Mouse (Mus musculus) cerebellum, adult 2 months (tissue): ENCODE data around the gene Nme3. TPM values are rescaled to one million over a fixed set of nuclear protein-coding genes. Genes with fewer than 3 reads are reported as not detected.

Experiments
- DNase-seq, 2 experiments: peaks; one replicate each; pipeline ENCODE4 v3.0.0; 2021
- H3K27ac ChIP-seq: fragments of 200-500 bp; 2 replicates; pipeline ENCODE4 v1.5.1; 2012; ENCODE audit warnings: low read length, control low read depth, inconsistent platforms; ENCODE audit not compliant: insufficient read depth
- H3K27me3 ChIP-seq: fragments of 200-500 bp; 2 replicates; pipeline ENCODE4 v1.6.1; 2012; ENCODE audit warnings: inconsistent platforms, mild to moderate bottlenecking, low read length, moderate library complexity; ENCODE audit not compliant: control insufficient read depth, insufficient read depth
- H3K4me1 ChIP-seq: fragments of 200-500 bp; 2 replicates; pipeline ENCODE4 v1.6.1; 2011; ENCODE audit warnings: low read length; ENCODE audit not compliant: control insufficient read depth, insufficient read depth
- H3K4me3 ChIP-seq: fragments of 200-500 bp; replicated peaks from 2 replicates; pipeline ENCODE3; 2011; ENCODE audit warnings: mild to moderate bottlenecking, low read depth, low read length, control low read depth; ENCODE audit not compliant: insufficient read depth
- CTCF ChIP-seq: fragments of 200-500 bp; IDR thresholded peaks from 2 replicates; pipeline ENCODE4 v1.5.1; 2011; ENCODE audit warnings: low read depth, mild to moderate bottlenecking, control low read depth, low read length, moderate library complexity, borderline replicate concordance; ENCODE audit not compliant: insufficient read depth
- POLR2A ChIP-seq: fragments of 200-500 bp; IDR thresholded peaks from 2 replicates; pipeline ENCODE4 v1.6.1; 2011; ENCODE audit warnings: low read length, control low read depth, borderline replicate concordance; ENCODE audit not compliant: insufficient read depth
- WGBS: fragments of 180-500 bp; shearing (Covaris S2); methylation state at CpG from one replicate; pipeline ENCODE4 v1.1.7; 2018; 5-methylcytosine and 5-hydroxymethylcytosine counted together
- polyA plus RNA-seq: library from polyadenylated mRNA; depleted of rRNA; stranded (reverse); fragments of >200 nt; gene quantifications from 2 replicates; pipeline ENCODE4 v1.2.3, GENCODE M21; 2012

Gene Nme3
- polyA plus RNA-seq, 1 experiment = 99.0 TPM

DNA sequence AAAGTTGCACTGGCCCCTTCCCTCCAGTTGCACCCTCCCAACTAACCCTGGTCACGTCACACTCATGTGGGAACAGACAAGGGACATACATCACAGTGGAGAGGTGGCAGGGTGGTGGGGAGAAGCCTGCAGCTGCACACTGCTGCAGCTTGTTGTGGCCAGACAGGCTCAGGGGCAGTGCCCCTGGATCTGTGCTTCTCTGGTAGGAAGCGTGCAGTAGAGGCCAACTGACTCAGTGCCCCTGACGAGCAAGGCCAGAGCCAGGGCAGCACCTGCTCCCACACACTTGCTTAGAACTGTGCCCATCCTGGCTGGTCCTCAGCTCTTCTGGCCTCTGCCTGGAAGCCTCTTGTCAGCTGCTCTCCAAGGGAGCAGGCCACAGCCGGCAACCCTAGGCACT lies 1.3 kb downstream of the Nme3 start:
- H3K27me3 ChIP-seq = no peaks in the 10 kb centered on the region
- H3K4me1 ChIP-seq = peaks cover 35% of the 10 kb centered on the region
- H3K27ac ChIP-seq = no peak overlapping the region
- no peak for TF ChIP-seq POLR2A
- no peak for TF ChIP-seq CTCF
- peak in 1 of 2 experiments; percentile 27 for DNase-seq
- peak overlapping the region; percentile 87 for H3K4me3 ChIP-seq
- WGBS = 25% methylated on average over 4 of the region's 4 CpGs

GRCm38 (mm10) chr17:24898041-24898854 lies 1.9 kb downstream of the Nme3 start:
- Histone ChIP-seq H3K27ac (no peak overlapping the region), H3K4me3 (peak overlapping the region; percentile 87), H3K4me1 (peaks cover 28% of the 10 kb centered on the region), H3K27me3 (no peaks in the 10 kb centered on the region)
- DNase-seq = peak in 1 of 2 experiments; percentile 31
- WGBS = 56% methylated on average over 4 of the region's 4 CpGs
- TF ChIP-seq CTCF (no peak), POLR2A (no peak)

GRCm38 (mm10) chr17:24899153-24899552 lies 2.9 kb downstream of the Nme3 start:
- Histone ChIP-seq H3K27ac (no peak overlapping the region), H3K4me3 (no peak overlapping the region), H3K4me1 (peaks cover 24% of the 10 kb centered on the region), H3K27me3 (no peaks in the 10 kb centered on the region)
- WGBS = 27% methylated on average over 5 of the region's 5 CpGs
- peak in 1 of 2 experiments; percentile 26 for DNase-seq
- no peak for TF ChIP-seq CTCF
- TF ChIP-seq POLR2A = no peak

DNA sequence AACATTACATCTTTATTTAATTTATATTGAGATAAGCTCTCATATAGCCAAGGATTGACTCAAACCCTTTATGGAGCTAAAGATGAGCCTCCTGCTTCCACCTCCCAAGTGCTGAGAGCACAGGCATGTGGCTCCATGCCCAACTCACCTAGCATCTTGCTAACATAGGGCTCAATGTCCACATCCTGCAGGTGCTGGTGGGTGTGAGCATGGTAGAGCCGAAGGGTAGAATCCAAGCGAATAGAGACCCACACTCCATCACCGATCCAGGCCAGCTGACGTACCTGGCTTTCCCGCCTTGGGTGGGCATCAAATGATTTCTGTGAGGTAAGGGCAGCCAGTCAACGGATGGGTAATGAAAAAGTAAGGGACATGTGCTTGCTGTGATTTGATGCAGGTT lies 3.7 kb downstream of the Nme3 start:
- H3K4me1 ChIP-seq = peaks cover 24% of the 10 kb centered on the region
- 95% methylated on average over 6 of the region's 6 CpGs for WGBS
- H3K4me3 ChIP-seq = no peak overlapping the region
- H3K27ac ChIP-seq = no peak overlapping the region
- DNase-seq = no peak
- no peak for TF ChIP-seq CTCF
- no peak for TF ChIP-seq POLR2A
- H3K27me3 ChIP-seq = no peaks in the 10 kb centered on the region

- H3K27me3 ChIP-seq = no peaks in the 10 kb centered on the region
- WGBS = 89% methylated on average over 5 of the region's 5 CpGs
- no peak overlapping the region for H3K27ac ChIP-seq
- H3K4me1 ChIP-seq = peaks cover 22% of the 10 kb centered on the region
- TF ChIP-seq POLR2A = no peak
- TF ChIP-seq CTCF = no peak
- no peak overlapping the region for H3K4me3 ChIP-seq
- DNase-seq = no peak
These were observed 5.8 kb downstream of the Nme3 start for GRCm38 (mm10) chr17:24902124-24902523.

DNA sequence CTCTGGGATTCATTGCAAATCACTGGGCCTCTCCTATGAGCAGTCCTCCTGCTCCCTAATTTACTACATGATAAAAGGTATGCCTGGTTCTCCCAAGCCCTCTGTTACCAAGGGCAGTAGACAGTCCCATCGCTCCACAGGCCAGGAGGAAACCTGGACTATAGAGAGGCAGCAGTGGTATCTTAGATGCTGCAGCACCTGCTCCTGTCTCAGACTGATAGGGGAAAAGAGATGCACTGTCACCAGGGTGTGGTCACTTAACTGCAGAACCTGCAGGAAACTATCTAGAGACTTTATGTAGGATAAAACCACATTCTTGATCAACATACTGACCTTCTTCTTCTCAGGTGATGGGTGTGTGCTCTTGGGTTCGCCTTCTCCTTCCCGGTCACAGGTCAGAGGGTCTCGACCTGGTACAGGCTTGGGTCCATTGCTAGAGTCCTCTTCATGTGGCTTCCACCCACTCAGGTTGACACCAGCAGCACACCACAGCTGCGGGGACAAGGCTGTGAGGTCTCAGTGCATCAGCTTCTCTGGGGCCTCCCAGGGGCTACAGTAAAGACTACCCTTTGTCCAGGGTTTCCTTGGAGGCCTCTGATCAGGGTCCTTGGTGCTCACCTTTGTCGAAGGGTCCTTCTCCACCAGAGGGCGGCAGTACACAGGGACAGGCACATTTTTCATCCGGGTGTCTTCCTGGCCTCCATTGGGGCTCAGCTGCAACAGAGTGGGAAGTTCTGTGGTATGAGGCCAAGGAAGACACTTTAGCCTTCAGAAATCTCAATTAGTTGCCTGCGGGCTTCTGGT lies 6.6 kb downstream of the Nme3 start:
- peaks cover 14% of the 10 kb centered on the region for H3K4me1 ChIP-seq
- H3K27ac ChIP-seq = no peak overlapping the region
- WGBS = 59% methylated on average over 9 of the region's 9 CpGs
- no peaks in the 10 kb centered on the region for H3K27me3 ChIP-seq
- TF ChIP-seq CTCF = peak; percentile 28; the same call in 1 of the 2 replicates
- no peak for TF ChIP-seq POLR2A
- peak in 1 of 2 experiments; percentile 44 for DNase-seq
- H3K4me3 ChIP-seq = no peak overlapping the region

GRCm38 (mm10) chr17:24903767-24904166 lies 7.5 kb downstream of the Nme3 start:
- DNase-seq = no peak
- no peak overlapping the region for H3K27ac ChIP-seq
- H3K4me3 ChIP-seq = no peak overlapping the region
- peaks cover 6% of the 10 kb centered on the region for H3K4me1 ChIP-seq
- TF ChIP-seq CTCF = no peak
- WGBS = 91% methylated on average over 9 of the region's 9 CpGs
- H3K27me3 ChIP-seq = no peaks in the 10 kb centered on the region

DNA sequence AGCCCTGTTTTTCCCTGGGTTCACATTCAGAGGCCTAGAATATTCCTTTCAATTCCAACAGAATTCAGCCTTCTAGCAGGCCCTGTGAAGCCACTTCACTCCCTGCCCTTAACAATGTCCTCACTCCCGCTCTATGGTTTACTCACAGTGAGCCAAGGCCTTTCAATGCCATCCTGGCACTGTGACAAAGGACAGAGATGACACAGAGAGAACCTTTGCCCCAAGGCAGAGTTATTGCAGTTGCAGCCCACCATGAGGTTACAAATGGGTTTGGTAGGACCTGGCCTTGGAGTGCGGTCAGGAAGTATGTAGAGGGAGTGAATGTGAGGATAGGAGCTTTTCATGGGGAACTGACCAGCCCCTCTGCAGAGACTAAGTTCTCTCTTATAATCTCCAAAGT lies 11.3 kb downstream of the Nme3 start:
- Histone ChIP-seq H3K27ac (no peak overlapping the region), H3K27me3 (no peaks in the 10 kb centered on the region), H3K4me1 (no peaks in the 10 kb centered on the region), H3K4me3 (no peak overlapping the region)
- WGBS = 80% methylated on average over 2 of the region's 2 CpGs
- peak in 1 of 2 experiments; percentile 5 for DNase-seq
- TF ChIP-seq CTCF (no peak), POLR2A (no peak)
